Comparison of ENCODE assay signal across 26 mouse cellular contexts in the genomic region with DNA sequence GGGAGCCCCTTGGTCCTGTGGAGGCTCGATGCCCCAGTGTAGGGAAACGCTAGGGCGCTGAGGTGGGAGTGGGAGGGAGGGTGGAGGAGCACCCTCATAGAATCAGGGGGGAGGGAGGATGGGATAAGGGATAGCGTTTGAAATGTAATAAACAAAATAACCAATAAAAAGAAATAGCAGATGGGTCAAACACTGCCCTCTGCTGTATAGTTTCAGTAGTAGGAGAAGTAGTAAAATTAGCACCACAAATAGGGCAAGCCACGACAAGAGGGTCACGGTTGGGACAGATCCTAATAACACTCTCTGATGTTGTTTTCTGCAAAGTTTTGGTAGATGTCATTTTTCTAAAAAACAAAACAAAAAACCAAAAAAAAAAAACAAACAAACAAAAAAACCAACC.
A peak's percentile ranks its signal among the peaks of the same experiment; 100 is the strongest.
DNase-seq lines count a peak whose midpoint lies in the region; ATAC-seq and TF ChIP-seq lines count a peak whose summit lies in the region.
"Had no signal": no experiment of that assay in that cellular context is flagged by ENCODE, and none has a peak within 500 bp of the region (broad histone marks: within the 10 kb centered on the region; RNA-seq: fewer than 3 reads in every experiment).

No protein-coding gene starts in this region.

- peak; percentile 63 for TF ChIP-seq CTCF in layer of hippocampus, adult 2 months (conservative IDR thresholded peaks at IDR 0.05)

- H3K9ac ChIP-seq in embryonic facial prominence, embryonic 11.5 days (replicated peaks; ENCODE audit: low read length) = no peak overlapping the region
- H3K9ac ChIP-seq: forebrain, embryonic 13.5 days; hindbrain, embryonic 14.5 days; liver, embryonic 15.5 days had no signal

- ATAC-seq in embryonic facial prominence, embryonic 11.5 days (replicated peaks; ENCODE audit: insufficient number of reproducible peaks, low FRiP score, low TSS enrichment, low read depth) = no peak
- ATAC-seq: CD4-positive, CD25-positive, alpha-beta regulatory T cell, adult 4 months; forebrain, embryonic 13.5 days; midbrain, embryonic 16.5 days; Patski had no signal

- H3K27me3 ChIP-seq in embryonic facial prominence, embryonic 11.5 days (ENCODE audit: control insufficient read depth, insufficient read depth, low read length) = no peaks in the 10 kb centered on the region
- no peaks in the 10 kb centered on the region for H3K27me3 ChIP-seq in embryonic facial prominence, embryonic 10.5 days (replicated peaks; ENCODE audit: low read depth, poor library complexity, severe bottlenecking)
- H3K27me3 ChIP-seq: forebrain, embryonic 13.5 days; liver, embryonic 15.5 days had no signal

- no peaks in the 10 kb centered on the region for H3K36me3 ChIP-seq in embryonic facial prominence, embryonic 11.5 days (replicated peaks; ENCODE audit: control insufficient read depth, insufficient read depth, low read depth, low read length)
- no peaks in the 10 kb centered on the region for H3K36me3 ChIP-seq in embryonic facial prominence, embryonic 10.5 days (replicated peaks)
- H3K36me3 ChIP-seq: liver, embryonic 15.5 days had no signal

- no peak overlapping the region for H3K4me2 ChIP-seq in embryonic facial prominence, embryonic 11.5 days (ENCODE audit: low read depth, low read length)
- H3K4me2 ChIP-seq: forebrain, embryonic 13.5 days; heart, embryonic 11.5 days; hindbrain, embryonic 14.5 days; liver, embryonic 15.5 days had no signal

- H3K4me3 ChIP-seq in embryonic facial prominence, embryonic 11.5 days (ENCODE audit: low read depth, low read length) = no peak overlapping the region
- no peak overlapping the region for H3K4me3 ChIP-seq in embryonic facial prominence, embryonic 10.5 days
- H3K4me3 ChIP-seq in layer of hippocampus, adult 2 months = no peak overlapping the region
- H3K4me3 ChIP-seq: forebrain, embryonic 13.5 days; liver, embryonic 15.5 days had no signal

- H3K9me3 ChIP-seq in embryonic facial prominence, embryonic 11.5 days (replicated peaks; ENCODE audit: control insufficient read depth, low read length) = no peaks in the 10 kb centered on the region
- no peaks in the 10 kb centered on the region for H3K9me3 ChIP-seq in embryonic facial prominence, embryonic 10.5 days
- H3K9me3 ChIP-seq: forebrain, embryonic 13.5 days; liver, embryonic 15.5 days had no signal

- peak; percentile 11 for DNase-seq in embryonic facial prominence, embryonic 11.5 days (ENCODE audit: low spot score)
- no peak for DNase-seq in embryonic facial prominence, embryonic 10.5 days (ENCODE audit: low spot score)
- no peak for DNase-seq in layer of hippocampus, adult 2 months (ENCODE audit: low spot score in 2 of 2)
- no peak for DNase-seq in layer of hippocampus, postnatal 10 days (ENCODE audit: low spot score in 2 of 2)
- DNase-seq in 3T3-L1 (ENCODE audit: low read depth, low spot score) (peak; percentile 28), MEL-GATA-1-ER (ENCODE audit: extremely low read depth, low read depth) (peak; percentile 15)
- DNase-seq in right cerebral cortex, postnatal 4 days = no peak
- DNase-seq in cerebellum, adult 18-20 months = no peak
- DNase-seq: adrenal gland, postnatal 36 days; cerebellum, adult 2 months; cerebellum, postnatal 14 days; gastrocnemius, postnatal 25 days; heart, adult 11 months; heart, postnatal 4 days; kidney, adult 18-20 months; kidney, postnatal 4 days; liver; lung, postnatal 14 days; right cerebral cortex, adult 18-20 months had no signal

- no peaks in the 10 kb centered on the region for H3K4me1 ChIP-seq in embryonic facial prominence, embryonic 11.5 days (ENCODE audit: control insufficient read depth, insufficient read depth, low read length)
- no peaks in the 10 kb centered on the region for H3K4me1 ChIP-seq in embryonic facial prominence, embryonic 10.5 days
- H3K4me1 ChIP-seq: forebrain, embryonic 13.5 days; liver, embryonic 15.5 days had no signal

- no peak overlapping the region for H3K27ac ChIP-seq in embryonic facial prominence, embryonic 11.5 days (replicated peaks; ENCODE audit: low read depth, low read length)
- no peak overlapping the region for H3K27ac ChIP-seq in embryonic facial prominence, embryonic 10.5 days (replicated peaks)
- no peak overlapping the region for H3K27ac ChIP-seq in layer of hippocampus, adult 2 months
- H3K27ac ChIP-seq: forebrain, embryonic 13.5 days; hindbrain, embryonic 14.5 days; liver, embryonic 15.5 days had no signal

- 75% methylated on average over 6 of the region's 6 CpGs for WGBS in embryonic facial prominence, embryonic 11.5 days
- WGBS in embryonic facial prominence, embryonic 10.5 days = 77% methylated on average over 6 of the region's 6 CpGs

Comparison
In these comparisons a context has a peak if more than half of its experiments do, and no peak if none do; other contexts are left out.
1. DNase-seq: peak in embryonic facial prominence, embryonic 11.5 days (single experiment), 3T3-L1 (single experiment) and MEL-GATA-1-ER (single experiment); none in embryonic facial prominence, embryonic 10.5 days (single experiment), layer of hippocampus, adult 2 months (0 of 2), layer of hippocampus, postnatal 10 days (0 of 2), right cerebral cortex, postnatal 4 days (single experiment) and cerebellum, adult 18-20 months (0 of 2).